Mouse (Mus musculus) heart, postnatal 0 days (tissue): ENCODE data around the gene C87436. TPM values are rescaled to one million over a fixed set of nuclear protein-coding genes. Genes with fewer than 3 reads are reported as not detected.

Experiments used
- ATAC-seq: fragments of 200-750 bp; cut with Nextera tagmentation; 2 replicates; pipeline ENCODE4 v1.8.0; 2017; ENCODE audit warnings: low read depth, moderate number of reproducible peaks, moderate library complexity; ENCODE audit not compliant: insufficient read depth
- DNase-seq: peaks from one replicate; pipeline ENCODE4 v3.0.0-alpha.2; 2016; ENCODE audit warnings: low spot score
- H3K27ac ChIP-seq: fragments of 300-500 bp; sonication (generic); 2 replicates; pipeline ENCODE4 v1.5.1; 2014; ENCODE audit warnings: low read depth, mild to moderate bottlenecking
- H3K27me3 ChIP-seq: fragments of 300-500 bp; sonication (generic); 2 replicates; pipeline ENCODE4 v1.6.1; 2014; ENCODE audit warnings: low read length, mixed read lengths; ENCODE audit not compliant: control insufficient read depth, insufficient read depth
- H3K36me3 ChIP-seq: fragments of 300-500 bp; sonication (generic); replicated peaks from 2 replicates; pipeline ENCODE4 v1.6.1; 2014; ENCODE audit warnings: low read length, mixed read lengths; ENCODE audit not compliant: control insufficient read depth, insufficient read depth
- H3K4me1 ChIP-seq: fragments of 300-500 bp; sonication (generic); 2 replicates; pipeline ENCODE4 v1.6.1; 2014; ENCODE audit warnings: antibody characterized with exemption; ENCODE audit not compliant: control insufficient read depth, insufficient read depth
- H3K4me2 ChIP-seq: fragments of 300-500 bp; sonication (generic); 2 replicates; pipeline ENCODE4 v1.6.1; 2014; ENCODE audit warnings: low read depth, mild to moderate bottlenecking, low read length, moderate library complexity
- H3K4me3 ChIP-seq: fragments of 300-500 bp; sonication (generic); 2 replicates; pipeline ENCODE4 v1.5.1; 2014; ENCODE audit warnings: low read depth, low read length
- H3K9ac ChIP-seq: fragments of 300-500 bp; sonication (generic); replicated peaks from 2 replicates; pipeline ENCODE4 v1.6.1; 2014; ENCODE audit warnings: low read depth, low read length, mixed read lengths
- H3K9me3 ChIP-seq: fragments of 300-500 bp; sonication (generic); replicated peaks from 2 replicates; pipeline ENCODE4 v1.6.1; 2016; ENCODE audit warnings: low read length; ENCODE audit not compliant: control insufficient read depth
- CTCF ChIP-seq: IDR thresholded peaks from 2 replicates; pipeline ENCODE4 v1.5.1; 2016; ENCODE audit warnings: antibody characterized with exemption, control low read depth, low read depth
- EP300 ChIP-seq: IDR thresholded peaks from 2 replicates; pipeline ENCODE4 v1.6.1; 2016; ENCODE audit warnings: antibody characterized with exemption, low read depth
- WGBS: fragments of 180-500 bp; shearing (Covaris S2); extraction: QIAGEN DNeasy Blood & Tissue Kit; methylation state at CpG from one replicate; pipeline ENCODE4 v1.1.7; 2014; 5-methylcytosine and 5-hydroxymethylcytosine counted together
- polyA plus RNA-seq: library from polyadenylated mRNA; unstranded; fragments of >200 nt; fragmentation: Nextera tagmentation; extraction: Ambion mirVana; gene quantifications from 2 replicates; pipeline ENCODE4 v1.2.1, GENCODE M21; 2015
- total RNA-seq: library from RNA; depleted of rRNA; stranded (reverse); fragments of >200 nt; gene quantifications from 2 replicates; pipeline ENCODE4 v1.2.3, GENCODE M21; 2014; ENCODE audit warnings: low replicate concordance; rRNA removed

The C87436 gene
- total RNA-seq: 9.1 and 9.9 TPM in 2 replicates
- 16.4 and 16.9 TPM in 2 replicates for polyA plus RNA-seq

DNA sequence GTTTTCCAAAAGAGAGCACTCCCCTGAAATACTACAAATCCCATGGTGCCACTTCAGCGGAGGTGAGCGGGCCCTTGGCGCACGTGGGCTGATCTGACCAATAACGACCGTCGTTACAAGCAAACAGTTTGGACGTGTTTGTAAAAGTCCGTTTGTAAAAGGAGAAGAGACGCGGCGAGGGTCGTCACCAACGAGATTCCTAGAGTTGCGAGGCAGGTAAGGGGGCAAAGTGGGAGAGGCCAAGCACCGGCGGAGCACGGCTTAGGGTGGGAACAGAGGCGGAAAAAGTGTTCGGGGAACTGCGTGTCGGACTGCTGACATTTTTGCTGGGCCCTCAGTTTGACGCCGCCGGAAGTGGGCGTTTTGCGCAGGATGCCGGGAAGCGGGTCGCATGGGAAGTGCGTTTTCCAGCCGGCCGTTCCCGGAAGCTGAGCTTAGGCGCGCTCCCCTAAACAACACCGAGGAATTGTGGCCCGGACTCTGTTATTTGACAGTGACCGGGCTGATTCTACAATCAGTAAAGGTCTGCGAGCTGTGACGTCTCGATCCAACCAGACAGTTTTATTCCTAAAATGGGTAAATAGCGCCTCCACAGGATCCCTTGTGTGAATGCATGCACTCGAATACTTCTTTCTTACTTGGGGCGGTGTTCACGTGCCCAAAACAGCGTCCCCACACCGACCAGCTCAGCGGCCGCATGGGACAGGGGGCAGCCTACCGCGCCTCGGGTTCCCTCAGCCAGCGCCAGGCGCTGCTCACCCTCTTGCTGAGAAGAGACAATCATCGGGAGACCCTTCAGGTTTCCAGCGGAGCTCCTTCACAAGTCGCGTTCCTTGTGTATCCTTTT is at the start of gene C87436:
Gene C87436 (plus strand): TSS at position 103 of the 847 bp plus-strand sequence.
- Histone ChIP-seq H3K4me1 (peaks cover 2% of the 10 kb centered on the region; the same call in 1 of the 2 replicates), H3K27ac (peak within 1 kb of the TSS; percentile 95)
- WGBS: under 1% methylated on average over 59 of the region's 59 CpGs

GRCm38 (mm10) chr6:86388461-86388860 is 49.7 kb upstream of the C87436 start:
- Histone ChIP-seq H3K27ac (no peak overlapping the region), H3K9ac (no peak overlapping the region), H3K36me3 (peaks cover 56% of the 10 kb centered on the region), H3K4me2 (no peak overlapping the region), H3K4me1 (no peaks in the 10 kb centered on the region), H3K9me3 (no peaks in the 10 kb centered on the region), H3K27me3 (no peaks in the 10 kb centered on the region), H3K4me3 (no peak overlapping the region)
- ATAC-seq (no peak), DNase-seq (no peak)
- WGBS: 63% methylated on average over 18 of the region's 18 CpGs
- TF ChIP-seq CTCF (no peak), EP300 (no peak)

More for the DNA sequence above, at the start of gene C87436:
- peak within 1 kb of the TSS; percentile 75 for H3K9ac ChIP-seq
- H3K4me3 ChIP-seq: peak within 1 kb of the TSS; percentile 74
- H3K9me3 ChIP-seq: no peaks in the 10 kb centered on the region
- H3K36me3 ChIP-seq: peaks cover 27% of the 10 kb centered on the region
- no peaks in the 10 kb centered on the region for H3K27me3 ChIP-seq
- TF ChIP-seq EP300 (peak; percentile 81; the same call in 1 of the 2 replicates), CTCF (peak; percentile 34)
- ATAC-seq (peak; percentile 95), DNase-seq (peak; percentile 96)
- peak within 1 kb of the TSS; percentile 93 for H3K4me2 ChIP-seq

DNA sequence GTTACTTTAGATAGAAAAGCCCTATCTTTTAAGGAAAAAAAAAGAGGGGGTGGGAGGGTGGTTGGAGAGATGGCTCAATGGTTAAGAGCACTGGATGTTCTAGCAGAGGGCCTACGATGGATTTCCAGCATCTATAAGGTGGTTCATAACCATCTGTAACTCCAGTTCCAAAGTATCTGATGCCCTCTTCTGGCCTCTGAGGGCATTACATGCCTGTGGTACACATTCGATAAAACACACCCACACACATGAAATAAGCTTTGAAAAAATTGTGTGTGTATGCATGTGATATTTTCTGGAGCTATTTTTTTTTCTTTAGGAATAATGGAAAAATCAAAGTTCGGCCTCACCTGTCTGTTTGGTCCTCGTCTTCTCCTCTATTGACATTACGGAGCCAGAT is 46.8 kb upstream of the C87436 start:
- no peaks in the 10 kb centered on the region for H3K9me3 ChIP-seq
- no peaks in the 10 kb centered on the region for H3K27me3 ChIP-seq
- no peak overlapping the region for H3K9ac ChIP-seq
- DNase-seq (no peak), ATAC-seq (no peak)
- peaks cover 16% of the 10 kb centered on the region for H3K4me1 ChIP-seq
- no peak for TF ChIP-seq EP300
- TF ChIP-seq CTCF: no peak
- WGBS: 97% methylated on average over 5 of the region's 5 CpGs
- no peak overlapping the region for H3K27ac ChIP-seq
- H3K36me3 ChIP-seq: peaks cover 56% of the 10 kb centered on the region
- H3K4me2 ChIP-seq: no peak overlapping the region
- H3K4me3 ChIP-seq: no peak overlapping the region

- H3K27ac ChIP-seq: no peak overlapping the region
- DNase-seq (no peak), ATAC-seq (no peak)
- TF ChIP-seq EP300 (no peak), CTCF (no peak)
- no peak overlapping the region for H3K4me2 ChIP-seq
- H3K36me3 ChIP-seq: peaks cover 43% of the 10 kb centered on the region
- H3K27me3 ChIP-seq: no peaks in the 10 kb centered on the region
- H3K9me3 ChIP-seq: no peaks in the 10 kb centered on the region
- H3K4me1 ChIP-seq: peaks cover 24% of the 10 kb centered on the region
- H3K4me3 ChIP-seq: no peak overlapping the region
- 97% methylated on average over 1 of the region's 1 CpGs for WGBS
- no peak overlapping the region for H3K9ac ChIP-seq
Measured at GRCm38 (mm10) chr6:86393187-86393586, 45.0 kb upstream of the C87436 start.

- no peaks in the 10 kb centered on the region for H3K9me3 ChIP-seq
- no peak overlapping the region for H3K27ac ChIP-seq
- H3K4me1 ChIP-seq: peaks cover 24% of the 10 kb centered on the region
- no peak for ATAC-seq
- TF ChIP-seq EP300: no peak
- no peak overlapping the region for H3K4me3 ChIP-seq
- no peak for DNase-seq
- no peak overlapping the region for H3K4me2 ChIP-seq
- H3K27me3 ChIP-seq: no peaks in the 10 kb centered on the region
- H3K36me3 ChIP-seq: peaks cover 33% of the 10 kb centered on the region
- WGBS: 87% methylated on average over 17 of the region's 17 CpGs
- no peak overlapping the region for H3K9ac ChIP-seq
Measured at GRCm38 (mm10) chr6:86394078-86394720, 44.0 kb upstream of the C87436 start.
